Mouse (Mus musculus): ENCODE results near the gene Frrs1l.

Frrs1l gene

DNA sequence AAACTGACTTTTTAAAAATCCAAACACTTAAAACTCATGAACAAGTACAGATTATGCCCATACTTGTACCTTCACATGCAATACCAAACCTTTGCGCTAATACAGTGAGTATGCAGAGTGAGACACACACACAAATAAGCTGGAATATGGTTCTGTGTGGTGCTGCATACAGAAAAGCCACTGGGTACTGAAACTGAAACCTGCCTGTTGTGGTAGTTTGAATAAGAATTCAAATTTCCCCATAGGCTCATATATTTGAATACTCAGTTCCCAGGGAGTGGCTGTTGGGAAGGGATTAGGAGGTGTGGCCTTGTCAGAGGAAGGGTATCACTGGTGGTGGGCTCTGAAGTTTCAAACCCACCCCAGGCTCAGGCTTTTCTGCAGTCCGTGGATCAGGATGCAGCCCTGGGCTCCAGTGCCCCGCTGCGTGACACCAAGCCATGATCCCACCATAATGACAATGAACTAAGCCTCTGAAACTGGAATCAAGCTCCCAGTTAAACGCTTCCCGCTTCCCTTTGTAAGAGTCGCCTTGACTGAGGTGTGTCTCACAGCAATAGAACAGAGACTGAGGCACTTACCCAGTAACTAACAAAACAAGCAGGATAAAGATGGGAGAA is 77.7 kb downstream of the Frrs1l start:
- no peak for DNase-seq

DNA sequence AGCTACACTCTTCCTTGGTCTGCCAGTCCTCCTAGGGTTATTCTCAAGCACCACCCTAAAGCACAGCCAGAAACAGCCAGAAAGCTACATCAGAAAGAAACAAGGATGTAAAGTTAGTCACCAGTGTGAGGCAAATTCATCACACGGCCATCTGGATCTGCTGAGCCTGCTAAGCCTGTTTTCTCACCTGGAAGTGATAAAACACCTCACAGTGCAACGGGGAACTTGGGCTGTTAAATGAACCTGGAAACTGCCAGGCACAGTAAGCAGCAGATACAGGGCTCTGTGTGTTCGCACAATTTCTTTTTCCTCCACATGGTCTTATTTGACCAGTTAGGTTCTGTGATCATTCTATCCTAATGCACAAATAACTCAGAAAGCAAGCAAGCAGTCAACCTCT is 80.6 kb downstream of the Frrs1l start:
- DNase-seq = no peak

DNA sequence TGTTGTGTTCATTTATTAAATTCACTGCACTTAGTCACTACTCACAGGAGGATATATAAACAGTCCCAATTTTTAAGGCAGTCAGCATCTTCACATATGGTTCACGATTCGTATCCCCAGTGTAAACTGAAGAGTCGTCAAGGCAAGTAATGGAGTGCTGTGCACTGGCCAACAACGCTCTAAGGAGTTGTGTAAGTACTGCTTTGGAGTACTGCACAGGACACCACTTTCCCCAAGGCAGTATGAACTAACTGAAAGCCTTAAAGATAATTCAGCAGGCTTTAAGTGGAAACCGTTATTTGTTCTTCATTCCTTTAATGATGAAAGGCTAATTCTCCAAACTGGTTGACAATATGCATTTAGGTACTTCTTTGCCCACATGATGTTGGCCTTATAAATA is 82.5 kb downstream of the Frrs1l start:
- no peak for DNase-seq

Data from kidney, postnatal 14 days (tissue).